Mouse (Mus musculus) lung, postnatal 10 days (tissue): ENCODE results near the gene Dnah8.
A peak's percentile ranks its signal among the peaks of the same experiment; 100 is the strongest.

ENCODE experiments used
- DNase-seq: peaks from one replicate; pipeline ENCODE4 v3.0.0; 2021

Dnah8 gene

DNA sequence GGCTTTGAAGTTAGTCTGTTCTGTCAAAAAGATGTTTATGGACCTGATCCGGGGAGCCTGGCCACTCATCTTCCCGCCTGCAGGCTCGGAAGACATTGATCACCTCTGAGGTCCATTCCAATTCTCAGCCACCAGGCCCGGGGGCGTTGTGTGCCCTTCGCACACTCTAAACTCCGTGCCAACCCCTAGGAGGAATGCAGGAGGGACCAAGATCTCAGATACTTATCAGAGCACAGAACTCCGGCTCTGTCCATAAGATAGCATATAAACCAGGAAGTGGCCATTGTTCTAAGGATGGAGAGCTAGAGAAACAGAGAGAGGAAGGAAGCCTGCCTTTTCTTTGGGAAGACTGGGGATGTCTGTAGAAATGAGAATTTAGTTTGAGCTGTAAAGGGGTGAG, 259.4 kb downstream of the Dnah8 start:
- DNase-seq: peak; percentile 53

DNA sequence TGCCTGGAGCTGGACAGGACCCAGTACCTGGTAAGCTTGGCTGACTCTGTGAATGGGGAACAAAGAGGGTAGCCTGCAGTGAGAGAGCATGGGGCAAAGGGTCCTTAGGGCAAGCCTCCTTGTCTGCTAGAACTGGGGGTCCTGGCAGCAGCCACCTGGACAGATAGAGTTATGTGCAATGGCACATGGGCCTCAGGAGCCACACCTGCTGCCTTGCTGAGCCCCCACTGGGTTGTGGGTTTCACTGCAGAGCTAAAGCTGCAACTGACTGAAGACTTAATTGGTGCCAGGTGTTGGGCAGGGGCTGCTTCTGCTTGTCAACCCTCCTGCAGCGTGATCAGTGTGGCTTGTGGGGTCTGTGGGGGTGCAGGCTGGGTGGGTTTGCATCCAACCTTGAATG, 267.9 kb downstream of the Dnah8 start:
- no peak for DNase-seq

DNA sequence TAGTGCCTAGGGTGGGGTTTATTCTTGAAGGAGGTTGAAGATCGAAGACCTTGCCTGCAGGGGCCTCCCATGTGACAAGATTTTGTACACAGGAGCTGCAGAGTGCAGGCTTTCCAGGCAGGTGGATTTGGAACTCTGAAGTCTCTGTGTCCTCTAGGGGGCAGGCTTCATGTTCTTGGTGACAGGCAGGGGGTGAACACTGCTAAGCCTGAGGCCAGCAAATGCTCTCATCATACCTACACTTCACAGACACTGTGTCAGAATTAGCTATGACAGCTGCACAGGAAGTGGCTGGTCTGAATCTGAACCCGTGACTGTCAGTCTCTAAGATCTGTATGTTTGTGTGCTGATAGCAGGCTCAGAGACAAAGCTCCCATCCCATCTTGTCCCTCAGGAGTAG, 268.6 kb downstream of the Dnah8 start:
- DNase-seq: peak; percentile 50

DNA sequence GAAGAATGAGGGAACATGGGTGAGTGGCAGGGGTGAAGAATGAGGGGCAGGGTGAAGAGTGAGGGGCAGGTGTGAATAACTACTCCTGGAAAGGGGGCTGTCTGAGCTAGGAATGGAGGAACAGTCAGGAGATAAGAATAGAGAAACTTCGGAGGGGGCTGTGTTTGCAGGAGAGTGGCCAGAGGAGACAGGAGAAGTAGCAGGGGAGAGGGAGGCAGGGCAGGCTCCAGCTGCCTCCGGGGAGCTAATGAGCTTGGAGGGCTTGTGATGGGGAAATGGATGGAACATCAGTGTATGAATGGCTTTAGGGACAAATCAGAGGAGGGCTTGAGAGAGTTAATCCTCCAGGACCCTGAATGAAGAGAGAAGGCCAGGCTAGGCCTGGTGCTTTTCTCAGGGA, 272.9 kb downstream of the Dnah8 start:
- DNase-seq: no peak

DNA sequence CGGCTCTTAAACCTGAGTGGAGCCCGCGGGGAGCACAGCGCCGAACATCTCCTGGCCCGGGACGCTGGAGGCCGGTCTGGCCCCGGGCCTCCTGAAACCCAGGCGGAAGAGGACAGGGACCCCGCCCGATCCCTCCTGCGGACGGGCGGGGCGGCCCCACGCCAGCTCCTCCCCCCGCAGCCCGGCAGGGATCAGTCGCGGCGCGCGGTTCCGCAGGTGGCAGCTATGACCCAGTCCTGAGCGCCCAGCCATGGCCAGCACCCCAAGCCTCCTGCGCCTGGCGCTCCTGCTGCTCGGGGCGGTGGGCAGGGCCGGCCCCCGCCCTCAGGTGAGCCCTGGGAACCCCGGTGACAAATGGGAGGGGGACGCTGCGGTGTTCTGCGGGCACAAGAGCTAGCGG, 277.5 kb downstream of the Dnah8 start, which contains the start of gene Glp1r:
Gene Glp1r, plus strand, starts transcription at position 191 of the 400 bp plus-strand sequence.
- DNase-seq: peak; percentile 61

DNA sequence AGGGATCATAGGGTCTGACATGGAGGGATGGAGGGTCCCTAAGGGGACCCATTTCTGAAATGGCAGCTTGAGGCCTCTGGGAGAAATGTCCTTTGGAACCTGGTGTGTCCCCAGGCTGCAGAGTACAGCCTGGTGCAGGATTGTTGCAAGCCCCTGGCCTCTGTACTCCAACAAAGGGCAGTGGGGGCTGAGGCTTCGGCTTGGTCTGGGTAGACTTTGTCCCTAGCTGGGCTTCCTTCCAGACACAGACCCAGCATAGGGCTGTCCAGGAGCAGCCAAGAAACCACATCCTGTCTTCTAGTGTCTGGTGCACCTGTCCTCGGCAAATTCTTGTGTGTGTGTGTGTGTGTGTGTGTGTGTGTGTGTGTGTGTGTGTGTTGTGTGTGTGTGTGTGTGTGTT, 279.9 kb downstream of the Dnah8 start:
- no peak for DNase-seq

DNA sequence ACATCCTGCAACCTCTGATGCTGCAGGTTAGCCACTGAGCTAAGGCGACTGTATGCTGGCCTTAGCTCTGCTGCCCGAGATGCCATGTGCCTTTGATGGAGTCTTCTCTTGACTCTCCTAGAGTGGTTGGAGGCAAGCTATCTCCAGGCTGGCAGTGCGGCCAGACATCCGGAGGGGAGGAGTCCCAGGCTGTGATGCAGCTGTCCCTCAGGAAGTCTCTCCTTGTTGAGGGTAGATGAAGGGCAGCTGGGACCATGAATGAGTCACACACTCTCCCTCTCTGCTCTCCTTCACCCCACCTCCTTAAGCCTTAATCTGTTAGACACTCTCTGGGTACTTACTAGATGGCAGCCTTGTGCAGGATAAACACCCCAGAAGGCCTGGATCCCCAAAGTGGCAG, 283.4 kb downstream of the Dnah8 start:
- DNase-seq: peak; percentile 29

DNA sequence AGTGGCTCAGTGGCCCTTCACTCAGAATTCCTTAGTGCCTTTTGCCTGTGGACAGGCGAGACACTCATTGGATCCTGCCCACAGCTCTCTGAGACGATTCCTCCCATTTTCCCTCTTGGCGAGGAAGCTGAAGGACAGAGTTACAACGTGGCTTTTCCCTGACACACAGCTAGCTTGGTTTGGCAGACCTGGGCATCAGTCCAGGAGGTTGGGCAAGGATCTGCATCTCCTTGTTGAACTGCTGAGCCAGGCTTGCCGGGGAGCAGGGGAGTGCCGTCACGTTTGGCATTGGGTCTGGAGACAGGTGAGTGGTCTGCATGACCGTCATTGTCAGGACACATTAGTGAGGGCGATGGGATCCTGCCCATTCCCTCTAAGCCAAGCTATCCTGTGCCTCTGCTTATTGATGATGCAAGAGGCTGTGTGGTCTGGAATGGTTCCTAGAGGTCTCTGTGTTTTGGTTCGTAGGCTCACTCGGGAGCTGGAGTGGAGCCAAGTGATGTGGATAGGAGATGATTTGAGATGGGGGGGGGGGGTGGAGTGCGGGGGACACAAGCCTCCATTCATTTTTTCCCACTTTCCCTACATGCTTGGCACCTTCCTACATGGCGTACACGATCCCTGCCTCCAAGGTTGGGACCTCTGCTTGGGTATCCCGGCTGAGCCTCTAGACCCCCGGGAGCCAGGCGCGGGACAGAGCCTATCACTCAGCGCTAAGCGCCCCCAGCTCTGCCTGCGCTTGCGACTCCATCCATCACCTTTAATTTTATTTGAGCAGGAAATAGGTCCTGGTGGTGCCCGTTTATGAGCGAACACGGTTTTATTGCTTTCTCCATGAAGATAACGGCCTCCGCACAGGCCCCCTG, 286.9 kb downstream of the Dnah8 start:
- DNase-seq: peak; percentile 34

DNA sequence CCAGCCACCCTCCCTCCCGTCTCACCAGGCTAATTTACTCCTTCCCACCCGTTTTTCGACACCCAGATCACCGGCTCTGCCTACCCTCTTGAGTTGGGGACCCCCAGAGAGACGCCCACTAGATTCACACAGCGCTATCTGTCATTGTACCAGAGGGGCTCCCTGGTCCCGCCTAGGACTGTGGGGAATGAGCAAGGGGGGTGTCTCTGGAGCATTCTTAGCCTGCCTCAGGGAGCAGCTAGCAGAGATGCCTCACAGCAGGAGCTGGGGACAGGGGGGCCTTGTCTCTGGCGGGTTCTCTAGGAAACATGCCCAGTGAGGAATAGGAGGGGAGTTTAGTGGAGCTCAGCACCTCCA, 287.6 kb downstream of the Dnah8 start:
- no peak for DNase-seq

DNA sequence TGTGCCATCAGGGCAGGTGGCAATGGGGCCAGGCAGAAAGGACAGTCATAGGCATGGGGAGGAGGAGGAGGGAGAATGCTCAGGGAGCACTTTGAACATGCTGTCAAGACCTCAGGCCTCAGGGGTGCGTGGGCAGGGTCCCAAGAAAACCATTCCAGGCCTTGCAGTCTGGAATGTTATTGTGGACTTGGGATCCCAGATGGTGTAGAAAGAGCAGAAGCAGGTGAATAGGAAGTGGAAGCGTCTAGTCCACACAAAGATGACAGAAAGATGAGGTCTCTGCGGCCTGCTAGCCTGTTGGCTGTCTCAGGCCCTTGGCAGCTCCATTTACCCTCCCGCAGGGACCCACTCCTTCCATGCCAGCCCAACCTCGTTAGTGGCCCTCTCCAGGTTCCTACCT, 288.4 kb downstream of the Dnah8 start:
- no peak for DNase-seq

DNA sequence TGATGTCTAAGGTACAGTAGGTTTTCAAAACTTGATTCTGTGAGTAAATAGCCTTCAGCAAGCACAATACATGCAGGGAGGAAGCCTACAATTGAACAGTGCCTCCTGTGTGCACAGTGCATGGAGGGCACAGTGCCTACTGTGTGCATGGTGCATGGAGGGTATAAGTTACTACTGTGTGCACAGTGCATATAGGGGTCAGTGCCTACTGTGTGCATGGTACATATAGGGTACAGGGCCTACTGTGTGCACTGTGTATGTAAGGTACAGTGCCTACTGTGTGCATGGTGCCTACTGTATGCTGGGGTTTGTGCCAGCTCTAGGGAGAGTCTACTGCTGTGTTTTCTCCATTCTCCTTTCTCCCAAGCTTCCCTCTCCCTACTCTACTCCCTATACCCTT, 290.1 kb downstream of the Dnah8 start:
- DNase-seq: no peak

DNA sequence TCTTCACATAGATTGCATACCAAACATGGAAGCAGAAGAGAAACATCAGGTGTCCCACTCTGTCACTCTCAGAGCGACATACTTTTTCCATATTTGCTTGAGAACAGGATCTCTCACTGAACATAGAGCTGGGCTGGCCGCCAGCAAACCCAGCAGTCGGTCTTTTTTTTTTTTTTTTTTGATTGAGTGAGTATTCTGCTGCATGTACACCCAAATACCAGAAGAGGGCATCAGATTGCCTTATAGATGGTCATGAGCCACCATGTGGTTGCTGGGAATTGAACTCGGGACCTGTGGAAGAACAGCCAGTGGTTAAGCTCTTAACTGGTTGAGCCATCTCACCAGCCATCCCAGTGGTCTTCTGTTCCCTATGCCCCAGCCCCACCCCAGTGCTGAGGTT, 299.4 kb downstream of the Dnah8 start:
- DNase-seq: no peak
